Mouse (Mus musculus) MEL (cell line): Measurements from ENCODE around the gene Pisd.

Experiments
- CTCF ChIP-seq, 3 experiments: IDR thresholded peaks in 2 of 3; conservative IDR thresholded peaks in 1 of 3; 2 replicates each; pipeline ENCODE4 v1.5.1; 2011 to 2012; ENCODE audit warnings: low read length in 3 of 3, low read depth in 2 of 3, mild to moderate bottlenecking in 2 of 3, improper control_type of control experiment in 1 of 3, inconsistent platforms in 1 of 3, mixed read lengths in 1 of 3, moderate library complexity in 1 of 3; ENCODE audit not compliant: control insufficient read depth in 1 of 3, insufficient read depth in 1 of 3, poor library complexity in 1 of 3, severe bottlenecking in 1 of 3
- ETS1 ChIP-seq: IDR thresholded peaks from 2 replicates; pipeline ENCODE4 v1.6.1; 2012; ENCODE audit warnings: low read depth, mild to moderate bottlenecking, inconsistent platforms, low read length, improper control_type of control experiment, moderate library complexity
- POLR2AphosphoS2 ChIP-seq: IDR thresholded peaks from 2 replicates; pipeline ENCODE4 v1.6.1; 2011; ENCODE audit warnings: low read length, improper control_type of control experiment
- SIN3A ChIP-seq: IDR thresholded peaks from 2 replicates; pipeline ENCODE4 v1.6.1; 2012; ENCODE audit warnings: low read length, improper control_type of control experiment, inconsistent platforms
- USF1 ChIP-seq: IDR thresholded peaks from 2 replicates; pipeline ENCODE4 v1.6.1; 2014; ENCODE audit warnings: low read depth, mild to moderate bottlenecking, inconsistent platforms, low read length, improper control_type of control experiment, moderate library complexity

- TF ChIP-seq CTCF (IDR thresholded peaks at IDR 0.05 in 2 of 3, conservative IDR thresholded peaks at IDR 0.05 in 1 of 3; ENCODE audit: control insufficient read depth in 1 of 3, insufficient read depth in 1 of 3, low read depth in 2 of 3, low read length in 3 of 3, poor library complexity in 1 of 3, severe bottlenecking in 1 of 3) (no peak), POLR2AphosphoS2 (no peak), USF1 (no peak), ETS1 (no peak), SIN3A (peak; percentile 50; the same call in 1 of the 2 replicates)
Measured at GRCm38 (mm10) chr5:32745705-32746655, 39.5 kb downstream of the Pisd start.
